Mouse (Mus musculus) small intestine, adult 10 weeks (tissue): ENCODE results near the gene Gm8122. TPM values are rescaled to one million over a fixed set of nuclear protein-coding genes. Genes with fewer than 3 reads are reported as not detected.

Experiments
- polyA plus RNA-seq: library from polyadenylated mRNA; stranded (reverse); fragments of 350-450 nt; fragmentation: Illumina TruSeq; extraction: RNeasy Lipid Tissue Mini Kit (QIAGEN cat#74804); gene quantifications from one replicate; pipeline ENCODE4 v1.2.3, GENCODE M21; 2014; ENCODE audit warnings: low replicate concordance

Gene Gm8122
- not detected for polyA plus RNA-seq

GRCm38 (mm10) chr14:43235204-43235603 lies at the start of gene Gm8122:
Gene Gm8122 (minus strand): TSS chr14:43235304.

GRCm38 (mm10) chr14:43274986-43275511 lies 39.9 kb upstream of the Gm8122 start, which contains the start of gene Gm9732:
Gene Gm9732 (plus strand): TSS chr14:43275036.

DNA sequence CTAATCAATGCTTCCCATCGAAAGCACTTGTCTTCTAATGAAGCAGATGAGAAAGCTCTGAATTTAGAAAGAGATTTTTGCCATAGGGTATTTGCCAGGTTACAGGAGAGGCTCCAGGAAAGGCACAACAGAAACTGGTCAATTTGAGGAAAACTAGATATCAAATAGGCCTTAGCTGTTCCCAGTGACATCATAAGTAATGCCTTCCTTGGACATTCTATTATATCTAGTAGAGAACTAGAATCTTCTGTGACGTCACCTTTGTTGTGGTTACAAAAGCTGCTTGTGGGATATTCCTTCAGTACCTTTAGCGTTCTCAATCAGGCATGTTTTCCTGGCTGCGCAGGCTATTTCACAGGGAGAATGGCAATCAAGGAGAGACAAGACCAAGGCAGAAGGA lies 23.2 kb upstream of the Gm8122 start, which contains the start of gene Gm8126:
Gene Gm8126 (plus strand): TSS at position 301 of the 400 bp plus-strand sequence.

Other genes starting within 250 kb of the Gm8122 start
- gene Gm8082, start 241.7 kb downstream of the Gm8122 start, polyA plus RNA-seq = not detected
- not detected for gene Gm10376, start 219.7 kb downstream of the Gm8122 start, polyA plus RNA-seq
- gene Gm8094, start 158.7 kb downstream of the Gm8122 start, polyA plus RNA-seq = not detected
- not detected for gene Gm8104, start 134.7 kb downstream of the Gm8122 start, polyA plus RNA-seq
- gene Gm7233, start 55.4 kb downstream of the Gm8122 start, polyA plus RNA-seq = not detected
- gene Gm8126, start 23.3 kb upstream of the Gm8122 start, polyA plus RNA-seq = not detected
- not detected for gene Gm9732, start 39.7 kb upstream of the Gm8122 start, polyA plus RNA-seq
- gene Gm8127, start 58.5 kb upstream of the Gm8122 start, polyA plus RNA-seq = not detected
- gene 1700001F09Rik, start 112.5 kb upstream of the Gm8122 start, polyA plus RNA-seq = not detected
- not detected for gene Gm8138, start 181.0 kb upstream of the Gm8122 start, polyA plus RNA-seq